In the genomic region with DNA sequence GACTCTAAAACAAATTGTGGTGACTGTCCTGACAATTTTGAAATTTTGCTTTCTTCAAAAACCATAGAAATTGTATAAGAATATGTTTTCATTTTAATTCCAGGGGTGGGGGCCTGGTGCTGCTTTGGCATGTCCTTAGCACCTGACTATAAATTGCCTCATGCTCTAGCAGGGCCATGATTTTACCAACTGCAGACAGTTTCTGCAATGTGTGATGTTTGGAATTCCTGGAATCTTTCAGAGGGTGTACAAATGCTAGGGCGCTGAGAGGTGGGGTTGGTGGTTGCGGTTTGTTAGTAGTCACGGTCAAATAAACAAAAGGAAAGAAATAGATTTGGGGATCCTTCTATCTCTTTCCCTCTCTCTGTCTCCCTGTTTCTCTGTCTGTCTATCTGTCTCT, we compare ENCODE assay signal across 16 mouse cellular contexts.
"Had no signal": no experiment of that assay in that cellular context is flagged by ENCODE, and none has a peak within 500 bp of the region (broad histone marks: within the 10 kb centered on the region; RNA-seq: fewer than 3 reads in every experiment).

No protein-coding gene starts in this region.

- H3K9me3 ChIP-seq: liver, embryonic 13.5 days; liver, embryonic 15.5 days; midbrain, embryonic 12.5 days; midbrain, embryonic 15.5 days; neural tube, embryonic 12.5 days had no signal

- DNase-seq: liver, embryonic 13.5 days; liver, postnatal 0 days; lung, embryonic 14.5 days; lung, postnatal 14 days; lung, postnatal 36 days; right cerebral cortex, postnatal 14 days; spleen, adult 18-20 months; thymus, adult 2 months; thymus, postnatal 25 days; thymus, postnatal 4 days had no signal

- H3K4me3 ChIP-seq: liver, embryonic 13.5 days; liver, embryonic 15.5 days; megakaryocyte, embryonic 14.5 days; midbrain, embryonic 12.5 days; midbrain, embryonic 15.5 days; neural tube, embryonic 12.5 days had no signal

- H3K9ac ChIP-seq: liver, embryonic 13.5 days; liver, embryonic 15.5 days; liver, postnatal 0 days; lung, embryonic 14.5 days; midbrain, embryonic 12.5 days; midbrain, embryonic 15.5 days; neural tube, embryonic 12.5 days had no signal

- H3K36me3 ChIP-seq: liver, embryonic 13.5 days; liver, embryonic 15.5 days; midbrain, embryonic 12.5 days; midbrain, embryonic 15.5 days; neural tube, embryonic 12.5 days had no signal

- ATAC-seq: liver, postnatal 0 days; midbrain, embryonic 15.5 days had no signal

- H3K4me2 ChIP-seq: liver, embryonic 13.5 days; liver, embryonic 15.5 days; lung, embryonic 14.5 days; midbrain, embryonic 12.5 days; midbrain, embryonic 15.5 days; neural tube, embryonic 12.5 days had no signal

- H3K27ac ChIP-seq: liver, embryonic 13.5 days; liver, embryonic 15.5 days; macrophage; midbrain, embryonic 12.5 days; midbrain, embryonic 15.5 days; neural tube, embryonic 12.5 days had no signal
